Mouse (Mus musculus) hindbrain, embryonic 13.5 days (tissue): ENCODE data around the gene Fez1. TPM values are rescaled to one million over a fixed set of nuclear protein-coding genes. Genes with fewer than 3 reads are reported as not detected.
A peak's percentile ranks its signal among the peaks of the same experiment; 100 is the strongest.

ENCODE experiments used
- ATAC-seq: fragments of 200-750 bp; cut with Nextera tagmentation; 2 replicates; pipeline ENCODE4 v1.8.0; 2017; ENCODE audit warnings: moderate TSS enrichment; ENCODE audit not compliant: low FRiP score
- H3K27ac ChIP-seq: fragments of 300-500 bp; sonication (generic); 2 replicates; pipeline ENCODE4 v1.5.1; 2015; ENCODE audit warnings: inconsistent platforms, mild to moderate bottlenecking, moderate library complexity
- H3K27me3 ChIP-seq: fragments of 300-500 bp; sonication (generic); 2 replicates; pipeline ENCODE4 v1.6.1; 2015; ENCODE audit warnings: mild to moderate bottlenecking, inconsistent platforms
- H3K36me3 ChIP-seq: fragments of 300-500 bp; sonication (generic); 2 replicates; pipeline ENCODE4 v1.6.1; 2015; ENCODE audit warnings: mild to moderate bottlenecking, inconsistent platforms
- H3K4me1 ChIP-seq: fragments of 300-500 bp; sonication (generic); replicated peaks from 2 replicates; pipeline ENCODE4 v1.6.1; 2015; ENCODE audit warnings: inconsistent platforms
- H3K4me2 ChIP-seq: fragments of 300-500 bp; sonication (generic); 2 replicates; pipeline ENCODE4 v1.6.1; 2015; ENCODE audit warnings: inconsistent platforms, mild to moderate bottlenecking, moderate library complexity
- H3K4me3 ChIP-seq: fragments of 300-500 bp; sonication (generic); 2 replicates; pipeline ENCODE4 v1.5.1; 2015; ENCODE audit warnings: mild to moderate bottlenecking, inconsistent platforms
- H3K9ac ChIP-seq: fragments of 300-500 bp; sonication (generic); 2 replicates; pipeline ENCODE4 v1.6.1; 2015; ENCODE audit warnings: mild to moderate bottlenecking, inconsistent platforms
- H3K9me3 ChIP-seq: fragments of 300-500 bp; sonication (generic); 2 replicates; pipeline ENCODE4 v1.6.1; 2016; ENCODE audit warnings: inconsistent platforms
- whole genome bisulfite sequencing: fragments of 180-500 bp; shearing (Covaris S2); methylation state at CpG from one replicate; pipeline ENCODE4 v1.1.7; 2015; 5-methylcytosine and 5-hydroxymethylcytosine counted together
- polyA plus RNA-seq: library from polyadenylated mRNA; unstranded; fragments of >200 nt; fragmentation: Nextera tagmentation; extraction: Ambion mirVana; gene quantifications from 2 replicates; pipeline ENCODE4 v1.2.1, GENCODE M21; 2015

Fez1 gene
- polyA plus RNA-seq, 1 experiment from 2014 or later: 624 TPM

- no peak overlapping the region for H3K4me2 ChIP-seq
- no peak overlapping the region for H3K9ac ChIP-seq
- no peaks in the 10 kb centered on the region for H3K36me3 ChIP-seq
- H3K9me3 ChIP-seq: no peaks in the 10 kb centered on the region
- no peak for ATAC-seq
- 92% methylated on average over 5 of the region's 5 CpGs for WGBS
- no peaks in the 10 kb centered on the region for H3K4me1 ChIP-seq
- H3K27ac ChIP-seq: no peak overlapping the region
- H3K4me3 ChIP-seq: no peak overlapping the region
- H3K27me3 ChIP-seq: no peaks in the 10 kb centered on the region
Measured at GRCm38 (mm10) chr9:36808126-36808785, 13.4 kb upstream of the Fez1 start.

DNA sequence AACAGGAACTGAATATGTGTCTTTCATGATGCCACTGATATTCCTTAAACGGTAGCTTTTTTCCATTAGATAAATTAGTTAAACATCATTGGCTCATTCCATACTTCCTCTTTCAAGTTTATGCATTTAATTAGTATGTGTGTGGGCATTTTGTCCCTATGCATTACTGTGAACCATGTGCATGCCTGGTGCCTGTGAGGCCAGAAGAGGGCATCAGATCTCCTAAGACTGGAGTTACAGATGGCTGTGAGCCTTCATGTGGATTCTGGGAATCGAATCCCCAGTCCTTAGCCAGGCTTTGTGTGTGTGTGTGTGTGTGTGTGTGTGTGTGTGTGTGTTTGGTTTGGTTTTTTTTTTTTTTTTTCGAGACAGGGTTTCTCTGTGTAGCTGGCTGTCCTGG, 7.2 kb upstream of the Fez1 start:
- Histone ChIP-seq H3K27ac (no peak overlapping the region), H3K4me3 (no peak overlapping the region), H3K9me3 (no peaks in the 10 kb centered on the region), H3K9ac (no peak overlapping the region), H3K4me2 (no peak overlapping the region), H3K4me1 (no peaks in the 10 kb centered on the region), H3K27me3 (no peaks in the 10 kb centered on the region), H3K36me3 (no peaks in the 10 kb centered on the region)
- no peak for ATAC-seq
- 72% methylated on average over 2 of the region's 3 CpGs for WGBS

GRCm38 (mm10) chr9:36818905-36819304, 2.8 kb upstream of the Fez1 start:
- H3K36me3 ChIP-seq: no peaks in the 10 kb centered on the region
- ATAC-seq: no peak

DNA sequence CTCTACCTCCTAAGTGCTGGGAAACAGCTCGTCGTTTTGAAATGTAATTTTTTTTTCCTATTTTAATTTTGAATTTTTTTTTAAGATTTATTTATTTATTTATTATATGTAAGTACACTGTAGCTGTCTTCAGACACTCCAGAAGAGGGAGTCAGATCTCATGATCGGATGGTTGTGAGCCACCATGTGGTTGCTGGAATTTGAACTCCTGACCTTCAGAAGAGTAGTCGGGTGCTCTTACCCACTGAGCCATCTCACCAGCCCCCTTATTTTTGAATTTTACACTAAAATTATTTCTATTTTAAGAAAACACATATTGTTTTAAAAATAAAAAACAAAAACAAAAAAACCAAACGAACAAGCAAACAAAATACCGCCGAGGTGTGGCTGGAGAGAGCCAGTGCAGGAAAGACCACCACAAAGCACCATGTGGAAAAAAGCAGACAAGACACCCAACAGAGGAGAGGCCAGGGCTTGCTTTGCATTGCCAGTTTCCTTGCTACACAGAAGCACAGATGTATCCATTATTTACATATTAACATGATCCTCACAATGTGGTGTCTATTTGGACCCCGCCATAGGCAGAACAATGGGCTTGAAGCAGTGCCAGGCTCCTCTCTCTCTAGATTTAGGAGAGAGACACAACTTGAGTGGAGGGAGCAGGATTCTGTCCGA, 558 bp upstream of the Fez1 start:
- no peaks in the 10 kb centered on the region for H3K9me3 ChIP-seq
- H3K27ac ChIP-seq: peak overlapping the region; percentile 98
- peak overlapping the region; percentile 71 for H3K9ac ChIP-seq
- peak overlapping the region; percentile 38 for H3K4me3 ChIP-seq
- H3K36me3 ChIP-seq: no peaks in the 10 kb centered on the region
- H3K27me3 ChIP-seq: no peaks in the 10 kb centered on the region
- peak overlapping the region; percentile 61 for H3K4me2 ChIP-seq
- ATAC-seq: peak; percentile 89
- H3K4me1 ChIP-seq: peaks cover 30% of the 10 kb centered on the region
- WGBS: 22% methylated on average over 9 of the region's 9 CpGs

More at GRCm38 (mm10) chr9:36818905-36819304, 2.8 kb upstream of the Fez1 start:
- Histone ChIP-seq H3K9ac (no peak overlapping the region), H3K27ac (no peak overlapping the region), H3K4me1 (peaks cover 23% of the 10 kb centered on the region), H3K9me3 (no peaks in the 10 kb centered on the region), H3K27me3 (no peaks in the 10 kb centered on the region), H3K4me2 (no peak overlapping the region), H3K4me3 (no peak overlapping the region)
- 62% methylated on average over 4 of the region's 4 CpGs for WGBS

- WGBS: 7% methylated on average over 2 of the region's 2 CpGs
- Histone ChIP-seq H3K4me1 (peaks cover 30% of the 10 kb centered on the region), H3K9me3 (no peaks in the 10 kb centered on the region), H3K27me3 (no peaks in the 10 kb centered on the region), H3K36me3 (no peaks in the 10 kb centered on the region), H3K4me2 (peak overlapping the region; percentile 61), H3K9ac (peak overlapping the region; percentile 71), H3K27ac (peak overlapping the region; percentile 98), H3K4me3 (peak overlapping the region; percentile 38)
- peak; percentile 54 for ATAC-seq
Measured at GRCm38 (mm10) chr9:36822024-36822423, 360 bp downstream of the Fez1 start.

GRCm38 (mm10) chr9:36826612-36827363, 5.1 kb downstream of the Fez1 start:
- Histone ChIP-seq H3K4me2 (no peak overlapping the region), H3K27me3 (no peaks in the 10 kb centered on the region), H3K4me1 (peaks cover 36% of the 10 kb centered on the region), H3K9ac (no peak overlapping the region), H3K4me3 (no peak overlapping the region), H3K9me3 (no peaks in the 10 kb centered on the region), H3K36me3 (no peaks in the 10 kb centered on the region), H3K27ac (peak overlapping the region; percentile 40; the same call in 1 of the 2 replicates)
- 36% methylated on average over 2 of the region's 2 CpGs for WGBS
- ATAC-seq: no peak

- no peak overlapping the region for H3K4me2 ChIP-seq
- WGBS: 80% methylated on average over 6 of the region's 6 CpGs
- H3K4me3 ChIP-seq: no peak overlapping the region
- H3K4me1 ChIP-seq: peaks cover 36% of the 10 kb centered on the region
- no peaks in the 10 kb centered on the region for H3K27me3 ChIP-seq
- H3K36me3 ChIP-seq: peaks cover 6% of the 10 kb centered on the region; the same call in 1 of the 2 replicates
- no peaks in the 10 kb centered on the region for H3K9me3 ChIP-seq
- no peak for ATAC-seq
- H3K9ac ChIP-seq: no peak overlapping the region
- H3K27ac ChIP-seq: no peak overlapping the region
Measured at GRCm38 (mm10) chr9:36831401-36831800, 9.7 kb downstream of the Fez1 start.

GRCm38 (mm10) chr9:36832529-36832928, 10.9 kb downstream of the Fez1 start:
- under 1% methylated on average over 32 of the region's 32 CpGs for WGBS
- H3K27ac ChIP-seq: peak overlapping the region; percentile 97
- ATAC-seq: peak; percentile 91
- H3K9ac ChIP-seq: peak overlapping the region; percentile 89
- H3K36me3 ChIP-seq: peaks cover 8% of the 10 kb centered on the region; the same call in 1 of the 2 replicates
- peaks cover 40% of the 10 kb centered on the region for H3K4me1 ChIP-seq
- peak overlapping the region; percentile 85 for H3K4me2 ChIP-seq
- no peaks in the 10 kb centered on the region for H3K27me3 ChIP-seq
- H3K4me3 ChIP-seq: peak overlapping the region; percentile 75
- no peaks in the 10 kb centered on the region for H3K9me3 ChIP-seq

GRCm38 (mm10) chr9:36833043-36833881, 11.6 kb downstream of the Fez1 start:
- no peaks in the 10 kb centered on the region for H3K9me3 ChIP-seq
- ATAC-seq: peak; percentile 79
- 0% methylated on average over 31 of the region's 31 CpGs for WGBS

DNA sequence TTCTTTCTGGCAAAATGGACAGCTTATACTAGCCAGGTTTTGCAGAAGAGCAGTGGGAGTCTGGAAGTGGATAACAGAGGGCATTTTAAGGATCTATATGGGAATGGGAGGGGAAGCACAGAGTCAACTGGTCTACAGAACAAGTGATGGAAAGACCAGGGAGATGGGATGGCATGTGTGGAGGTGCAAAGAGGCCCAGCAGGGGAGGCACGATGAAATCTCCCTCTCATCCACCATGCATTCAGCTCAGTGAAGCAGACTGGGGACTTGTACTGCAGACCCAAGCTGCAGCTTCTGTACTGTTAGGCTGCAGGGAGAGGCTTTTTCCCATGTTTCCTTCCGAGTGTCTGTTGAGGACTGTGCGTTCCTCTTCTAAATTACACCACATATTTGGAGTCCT, 12.2 kb downstream of the Fez1 start:
- H3K27me3 ChIP-seq: no peaks in the 10 kb centered on the region
- peak overlapping the region; percentile 89 for H3K9ac ChIP-seq
- WGBS: 11% methylated on average over 3 of the region's 3 CpGs
- ATAC-seq: peak; percentile 19
- H3K4me3 ChIP-seq: peak overlapping the region; percentile 75
- no peaks in the 10 kb centered on the region for H3K9me3 ChIP-seq
- peaks cover 8% of the 10 kb centered on the region; the same call in 1 of the 2 replicates for H3K36me3 ChIP-seq
- peak overlapping the region; percentile 97 for H3K27ac ChIP-seq
- peak overlapping the region; percentile 85 for H3K4me2 ChIP-seq
- peaks cover 39% of the 10 kb centered on the region for H3K4me1 ChIP-seq

More at GRCm38 (mm10) chr9:36833043-36833881, 11.6 kb downstream of the Fez1 start:
- H3K27me3 ChIP-seq: no peaks in the 10 kb centered on the region
- peak overlapping the region; percentile 97 for H3K27ac ChIP-seq
- peaks cover 8% of the 10 kb centered on the region; the same call in 1 of the 2 replicates for H3K36me3 ChIP-seq
- peak overlapping the region; percentile 89 for H3K9ac ChIP-seq
- H3K4me1 ChIP-seq: peaks cover 39% of the 10 kb centered on the region
- H3K4me3 ChIP-seq: peak overlapping the region; percentile 75
- peak overlapping the region; percentile 85 for H3K4me2 ChIP-seq

- Histone ChIP-seq H3K9ac (no peak overlapping the region), H3K27ac (no peak overlapping the region), H3K36me3 (peaks cover 76% of the 10 kb centered on the region), H3K4me2 (no peak overlapping the region), H3K9me3 (no peaks in the 10 kb centered on the region), H3K4me1 (no peaks in the 10 kb centered on the region; the same call in 1 of the 2 replicates), H3K27me3 (no peaks in the 10 kb centered on the region), H3K4me3 (no peak overlapping the region)
- no peak for ATAC-seq
- WGBS: 52% methylated on average over 4 of the region's 4 CpGs
Measured at GRCm38 (mm10) chr9:36846346-36846745, 24.7 kb downstream of the Fez1 start.
